Mouse (Mus musculus): Measurements from ENCODE around the gene Kras.

Gene Kras

DNA sequence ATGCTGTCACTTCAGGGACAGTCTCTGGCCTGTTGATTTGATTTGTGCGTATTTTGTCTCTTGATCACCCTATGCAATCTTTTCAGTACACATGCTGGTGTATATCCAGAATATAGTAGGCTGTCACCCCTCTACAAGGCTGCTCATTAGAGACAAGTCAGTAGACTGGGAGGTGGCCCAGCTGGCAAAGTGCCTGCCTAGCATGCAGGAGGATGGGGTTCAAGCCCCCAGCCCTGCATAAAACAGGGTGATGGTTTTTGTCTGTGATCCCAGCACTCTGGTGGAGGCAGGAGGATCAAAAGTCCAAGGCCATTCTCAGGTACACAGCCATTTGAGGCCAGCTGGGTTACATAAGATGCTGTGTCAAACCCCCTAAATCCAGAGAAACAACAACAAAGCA lies 63.9 kb downstream of the Kras start:
- peak; percentile 61 to 66 for DNase-seq

DNA sequence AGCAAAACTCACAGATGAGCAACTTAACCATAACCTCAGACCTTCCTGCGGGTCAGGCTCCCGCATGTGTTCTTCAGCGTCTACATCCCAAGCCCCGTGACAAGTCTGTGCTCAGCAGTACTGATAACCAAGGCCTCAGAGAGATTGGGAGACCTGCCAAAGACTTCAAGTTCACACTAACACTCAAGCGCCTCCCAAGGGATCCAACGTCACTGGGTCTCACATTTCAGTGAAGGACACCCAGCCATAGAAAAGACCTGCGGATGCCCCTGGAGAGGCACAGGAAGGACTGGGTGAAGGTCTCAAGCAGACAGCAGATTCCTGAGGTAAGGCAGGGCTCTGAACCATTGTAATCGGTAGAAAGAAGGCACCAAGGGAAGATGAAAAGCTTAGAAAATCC lies 68.0 kb downstream of the Kras start:
- DNase-seq = peak in 1 of 2 experiments; percentile 17

DNA sequence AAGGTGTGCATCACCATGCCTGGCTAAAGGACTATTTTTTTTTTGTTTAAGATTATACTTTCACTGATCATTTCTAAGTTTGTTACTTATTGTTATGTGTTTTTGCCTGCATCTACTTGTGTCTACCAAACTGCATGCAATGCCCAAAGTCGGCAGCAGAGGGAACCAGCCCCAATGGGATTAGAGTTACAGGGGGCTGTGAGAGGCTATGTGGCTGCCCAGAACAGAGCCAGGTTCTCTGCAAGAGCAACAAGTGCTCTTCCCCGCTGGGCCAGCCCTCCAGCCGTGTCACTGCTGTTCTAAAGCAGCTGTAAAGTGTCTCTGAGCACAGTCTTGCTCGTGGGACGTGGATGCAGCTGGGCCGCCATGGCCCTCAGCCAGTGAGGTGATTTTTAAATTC lies 70.4 kb downstream of the Kras start:
- peak; percentile 68 to 70 for DNase-seq

DNA sequence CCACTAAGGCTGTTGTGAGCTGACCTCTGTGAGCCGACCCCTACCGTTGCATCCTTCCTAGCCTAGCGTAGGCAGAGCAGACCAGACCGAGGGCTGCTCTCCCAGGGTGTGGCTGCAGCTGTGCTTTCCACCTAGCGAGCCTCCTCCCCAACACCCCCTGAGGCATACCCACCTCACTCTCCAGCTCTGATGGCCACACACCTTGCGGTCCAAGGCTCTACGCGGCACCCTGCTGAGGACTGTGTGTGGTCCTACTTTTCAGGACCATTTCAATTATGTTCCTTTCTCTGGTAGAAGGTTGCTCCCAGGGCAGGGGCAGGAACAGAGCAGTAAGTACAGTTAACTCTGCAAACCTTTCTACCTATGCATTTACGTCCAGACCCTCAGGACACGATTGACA lies 73.6 kb downstream of the Kras start:
- DNase-seq = no peak

DNA sequence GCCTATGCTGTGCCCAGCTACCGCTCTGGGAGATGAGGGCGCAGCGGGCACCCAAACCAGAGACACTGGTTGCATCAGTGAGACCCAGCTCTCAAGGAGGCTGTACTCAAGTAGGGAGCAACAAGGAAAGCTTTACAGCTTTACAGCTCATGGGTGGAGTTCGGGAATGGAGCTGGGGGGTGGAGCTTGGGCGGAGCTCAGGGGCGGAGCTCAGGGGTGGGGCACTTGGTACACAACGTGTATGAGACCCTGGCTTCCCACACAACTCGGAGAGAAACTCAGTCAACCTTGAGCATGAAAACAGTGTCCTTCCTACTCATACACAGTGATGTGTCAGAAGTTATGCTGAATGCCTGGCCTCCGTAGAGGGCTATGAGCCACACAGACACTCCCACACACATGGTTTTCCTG lies 74.5 kb downstream of the Kras start:
- no peak for DNase-seq

DNA sequence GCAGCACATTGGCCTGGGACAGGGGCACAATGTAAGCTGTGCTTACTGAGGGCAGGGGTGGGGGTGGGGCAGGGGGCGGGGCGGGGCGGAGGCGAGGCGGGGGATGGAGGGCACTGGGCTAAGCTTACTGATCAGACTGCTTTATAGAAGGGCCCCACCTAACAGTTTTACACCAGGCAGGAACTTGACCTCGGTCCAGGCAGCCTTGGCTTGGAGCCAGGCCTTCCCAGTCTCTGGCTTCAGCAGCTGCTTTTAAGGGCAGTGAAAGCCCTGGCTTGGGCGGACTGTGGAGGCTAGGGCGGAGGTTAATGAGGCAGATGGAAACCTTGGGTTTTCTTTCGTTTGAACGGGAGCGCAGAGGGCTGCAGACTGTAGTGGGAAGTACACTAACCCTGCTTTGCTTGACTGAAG lies 76.3 kb downstream of the Kras start:
- peak; percentile 73 to 80 for DNase-seq

DNA sequence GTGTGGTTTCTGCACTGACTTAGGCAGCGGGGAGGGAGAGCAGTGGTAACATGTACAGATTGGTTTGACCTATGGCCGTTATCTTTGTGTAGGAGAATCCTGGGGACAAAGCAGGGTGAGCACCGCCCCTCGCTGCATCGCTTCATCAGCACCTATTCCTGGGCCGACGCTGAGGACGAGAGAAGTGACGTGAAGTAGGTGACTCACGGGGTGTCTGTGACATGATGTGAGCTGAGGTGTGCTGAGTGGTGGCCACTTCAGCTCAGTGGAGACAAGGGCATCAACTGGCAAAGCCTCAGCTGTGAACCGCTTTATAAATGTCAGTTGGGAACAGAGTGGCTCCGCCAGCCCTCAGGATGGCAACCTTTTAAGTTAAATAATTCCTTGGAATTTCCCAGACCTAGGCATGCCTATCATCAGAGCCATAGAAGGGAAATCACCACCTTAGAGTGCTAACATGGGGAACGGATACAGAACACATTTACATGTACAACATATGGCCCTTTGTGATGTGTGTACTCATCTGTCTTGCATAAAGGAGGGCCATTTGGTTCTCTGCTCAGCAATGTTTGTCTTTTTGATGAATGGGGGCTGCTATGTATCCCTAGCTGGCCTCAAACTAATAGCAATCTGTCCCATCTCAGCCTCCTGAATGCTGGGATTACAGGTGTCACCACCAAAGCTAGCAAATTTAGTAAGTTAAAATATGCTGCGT lies 78.0 kb downstream of the Kras start:
- no peak for DNase-seq

All from cerebellum, postnatal 10 days (tissue).